Mouse (Mus musculus) forebrain, embryonic 14.5 days (tissue): ENCODE data around the gene Lrp2. TPM values are rescaled to one million over a fixed set of nuclear protein-coding genes. Genes with fewer than 3 reads are reported as not detected.

Source experiments
- ATAC-seq: fragments of 200-750 bp; cut with Nextera tagmentation; 2 replicates; pipeline ENCODE4 v1.8.0; 2017; ENCODE audit warnings: mild to moderate bottlenecking, moderate library complexity
- DNase-seq: peaks from one replicate; pipeline ENCODE4 v3.0.0-alpha.2; 2015; ENCODE audit warnings: low spot score
- H3K27ac ChIP-seq: fragments of 300-500 bp; sonication (generic); 2 replicates; pipeline ENCODE4 v1.5.1; 2014; ENCODE audit warnings: low read depth, mild to moderate bottlenecking, control low read depth, low read length, moderate library complexity
- H3K27me3 ChIP-seq: fragments of 300-500 bp; sonication (generic); replicated peaks from 2 replicates; pipeline ENCODE4 v1.6.1; 2014; ENCODE audit warnings: low read length, control low read depth, mixed read lengths; ENCODE audit not compliant: control insufficient read depth, insufficient read depth
- H3K36me3 ChIP-seq: fragments of 300-500 bp; sonication (generic); 2 replicates; pipeline ENCODE4 v1.6.1; 2014; ENCODE audit warnings: low read length, control low read depth; ENCODE audit not compliant: control insufficient read depth, insufficient read depth
- H3K4me1 ChIP-seq: fragments of 300-500 bp; sonication (generic); 2 replicates; pipeline ENCODE4 v1.6.1; 2014; ENCODE audit warnings: antibody characterized with exemption, low read length, control low read depth; ENCODE audit not compliant: control insufficient read depth, insufficient read depth
- H3K4me2 ChIP-seq: fragments of 300-500 bp; sonication (generic); 2 replicates; pipeline ENCODE4 v1.6.1; 2014; ENCODE audit warnings: mild to moderate bottlenecking, control low read depth, low read length
- H3K4me3 ChIP-seq: fragments of 300-500 bp; sonication (generic); 2 replicates; pipeline ENCODE4 v1.5.1; 2014; ENCODE audit warnings: low read depth, low read length, control low read depth
- H3K9ac ChIP-seq: fragments of 300-500 bp; sonication (generic); 2 replicates; pipeline ENCODE4 v1.6.1; 2014; ENCODE audit warnings: mild to moderate bottlenecking, low read length, control low read depth, moderate library complexity
- H3K9me3 ChIP-seq: fragments of 300-500 bp; sonication (generic); replicated peaks from 2 replicates; pipeline ENCODE4 v1.6.1; 2016; ENCODE audit warnings: low read length, control low read depth, mixed read lengths; ENCODE audit not compliant: control insufficient read depth
- WGBS: fragments of 180-500 bp; shearing (Covaris S2); extraction: QIAGEN DNeasy Blood & Tissue Kit; methylation state at CpG from one replicate; pipeline ENCODE4 v1.1.7; 2014; 5-methylcytosine and 5-hydroxymethylcytosine counted together
- polyA plus RNA-seq: library from polyadenylated mRNA; unstranded; fragments of >200 nt; fragmentation: Nextera tagmentation; extraction: Ambion mirVana; gene quantifications from 2 replicates; pipeline ENCODE4 v1.2.1, GENCODE M21; 2014

Lrp2 gene
- polyA plus RNA-seq, 1 experiment from 2014 or later, result 0.66 TPM

DNA sequence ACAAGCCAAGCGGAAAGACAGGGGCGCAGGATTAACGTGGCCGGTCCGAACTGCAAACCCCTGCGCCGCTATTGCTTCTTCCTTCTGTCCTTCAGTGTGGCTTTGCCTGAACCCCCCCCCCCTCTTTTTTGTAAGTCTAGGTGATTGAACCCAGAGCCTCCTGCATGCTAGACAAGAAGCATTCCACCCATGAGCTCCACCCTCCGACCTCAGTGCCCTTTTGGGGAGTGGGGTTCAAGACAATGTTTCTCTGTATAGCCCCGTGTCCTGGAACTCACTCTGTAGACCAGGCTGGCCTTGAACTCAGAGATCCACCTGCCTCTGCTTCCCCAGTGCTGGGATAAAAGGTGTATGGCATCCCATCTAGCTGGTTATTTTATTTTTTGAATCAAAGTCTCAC, 26.9 kb upstream of the Lrp2 start:
- ATAC-seq (no peak), DNase-seq (no peak)
- no peaks in the 10 kb centered on the region for H3K27me3 ChIP-seq
- no peak overlapping the region for H3K9ac ChIP-seq
- no peak overlapping the region for H3K4me3 ChIP-seq
- WGBS, result 34% methylated on average over 9 of the region's 9 CpGs
- H3K36me3 ChIP-seq, result no peaks in the 10 kb centered on the region
- no peaks in the 10 kb centered on the region for H3K9me3 ChIP-seq
- no peak overlapping the region for H3K27ac ChIP-seq
- H3K4me2 ChIP-seq, result no peak overlapping the region
- H3K4me1 ChIP-seq, result no peaks in the 10 kb centered on the region

DNA sequence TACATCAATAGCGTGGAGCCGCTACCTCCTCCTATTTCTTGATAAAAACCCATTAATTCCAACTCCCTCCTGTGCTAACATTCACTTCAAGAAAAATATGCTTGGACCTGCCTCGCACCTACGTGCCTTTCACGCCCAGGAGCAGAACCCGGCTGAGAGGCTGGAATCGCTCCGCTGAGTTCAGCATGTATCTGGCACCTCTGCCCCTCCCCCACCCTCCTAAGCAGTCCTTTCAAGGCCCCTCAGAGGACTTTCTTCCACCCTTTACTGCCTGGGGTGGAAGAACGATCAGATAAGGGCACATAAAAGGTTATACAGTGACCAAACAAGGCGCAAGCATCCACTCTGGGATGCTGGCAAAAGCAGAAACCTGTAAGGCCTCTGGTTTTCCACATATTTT, 26.4 kb upstream of the Lrp2 start:
- WGBS, result 12% methylated on average over 10 of the region's 10 CpGs

DNA sequence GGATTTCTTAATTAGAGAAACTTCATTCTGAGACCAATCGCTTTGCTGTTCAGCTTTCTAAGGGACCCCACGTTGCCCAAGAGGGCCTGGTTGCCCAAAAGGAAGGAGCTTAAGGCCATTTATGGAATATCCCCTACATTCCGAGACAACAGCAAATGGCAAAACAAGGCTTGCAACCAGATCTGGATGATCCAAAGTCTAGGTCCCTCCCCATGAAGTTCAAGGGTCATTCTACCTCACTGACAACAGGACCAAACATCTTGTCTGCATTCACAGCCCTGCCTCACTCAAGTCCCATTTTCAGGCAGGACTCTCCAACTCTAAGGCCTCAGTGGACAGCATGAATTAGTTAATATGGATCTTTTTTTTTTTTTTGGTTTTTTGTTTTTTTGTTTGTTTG, 20.8 kb upstream of the Lrp2 start:
- Histone ChIP-seq H3K27ac (no peak overlapping the region), H3K9ac (no peak overlapping the region), H3K36me3 (no peaks in the 10 kb centered on the region), H3K4me3 (no peak overlapping the region), H3K27me3 (no peaks in the 10 kb centered on the region), H3K4me1 (no peaks in the 10 kb centered on the region), H3K4me2 (no peak overlapping the region), H3K9me3 (no peaks in the 10 kb centered on the region)
- WGBS, result 93% methylated on average over 3 of the region's 3 CpGs
- DNase-seq (no peak), ATAC-seq (no peak)

More for the DNA sequence above, 26.4 kb upstream of the Lrp2 start:
- H3K9ac ChIP-seq, result no peak overlapping the region
- H3K36me3 ChIP-seq, result no peaks in the 10 kb centered on the region
- peak; percentile 10 for DNase-seq
- H3K4me2 ChIP-seq, result no peak overlapping the region
- H3K9me3 ChIP-seq, result no peaks in the 10 kb centered on the region
- no peak overlapping the region for H3K27ac ChIP-seq
- no peak overlapping the region for H3K4me3 ChIP-seq
- ATAC-seq, result no peak; the same call in 1 of the 2 replicates
- H3K27me3 ChIP-seq, result no peaks in the 10 kb centered on the region
- no peaks in the 10 kb centered on the region for H3K4me1 ChIP-seq

DNA sequence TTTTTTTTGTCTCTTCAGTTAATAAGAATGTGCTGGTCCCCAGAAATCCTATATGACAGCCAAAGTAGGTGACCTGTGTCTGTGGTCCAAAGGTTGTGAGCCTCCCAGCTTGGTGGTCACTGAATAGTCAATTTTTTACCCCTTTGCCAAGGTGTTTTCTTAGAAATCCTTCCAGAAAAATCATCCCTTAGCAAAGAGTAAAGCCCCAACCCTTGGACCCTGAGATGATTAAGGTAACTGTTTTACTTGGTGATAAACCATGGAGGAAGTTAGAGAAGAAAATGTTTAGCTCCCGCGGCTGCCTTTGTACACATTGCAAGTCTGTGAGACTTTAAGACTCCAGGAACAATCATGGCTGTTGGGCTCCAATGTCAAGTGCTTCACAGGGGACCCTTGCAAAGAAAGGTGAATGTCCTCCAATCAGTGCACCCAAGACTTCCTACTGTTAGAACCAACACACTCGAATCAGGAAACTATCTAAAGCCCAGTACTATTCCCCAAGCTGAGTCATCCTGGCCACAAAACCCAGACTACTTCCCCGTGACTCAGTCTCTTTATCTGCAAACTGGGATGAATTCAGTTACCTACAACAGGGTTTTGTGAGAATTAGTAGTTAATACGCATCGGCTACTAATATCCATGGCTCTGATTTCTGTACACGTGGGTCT, 18.0 kb upstream of the Lrp2 start:
- Histone ChIP-seq H3K27me3 (no peaks in the 10 kb centered on the region), H3K9me3 (no peaks in the 10 kb centered on the region), H3K36me3 (no peaks in the 10 kb centered on the region), H3K27ac (no peak overlapping the region), H3K9ac (no peak overlapping the region), H3K4me3 (no peak overlapping the region), H3K4me2 (no peak overlapping the region), H3K4me1 (no peaks in the 10 kb centered on the region)
- 91% methylated on average over 7 of the region's 7 CpGs for WGBS
- DNase-seq (no peak), ATAC-seq (no peak)

DNA sequence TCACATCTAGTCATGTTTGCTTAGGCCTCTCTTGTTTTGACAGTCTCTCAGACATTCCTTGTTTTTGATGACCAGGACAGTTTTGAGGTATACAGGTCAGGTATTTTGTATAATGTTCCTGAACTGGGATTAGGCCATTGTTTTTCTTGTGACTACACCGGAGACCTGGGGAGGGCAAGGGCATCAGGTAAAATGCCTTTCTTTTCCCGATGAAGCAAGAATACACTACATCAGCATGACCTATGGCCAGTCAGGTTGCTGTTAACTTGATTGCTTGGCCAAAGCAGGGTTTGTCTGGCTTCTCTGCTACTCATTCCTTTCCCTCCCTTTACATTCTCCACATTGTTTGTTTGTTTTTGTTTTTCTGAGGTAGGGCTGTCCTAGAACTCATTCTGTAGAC, 7.3 kb upstream of the Lrp2 start:
- H3K4me1 ChIP-seq, result no peaks in the 10 kb centered on the region
- no peak overlapping the region for H3K9ac ChIP-seq
- 92% methylated on average over 2 of the region's 2 CpGs for WGBS
- H3K9me3 ChIP-seq, result no peaks in the 10 kb centered on the region
- no peak overlapping the region for H3K4me3 ChIP-seq
- H3K27me3 ChIP-seq, result peaks cover 10% of the 10 kb centered on the region; the same call in 1 of the 2 replicates
- H3K36me3 ChIP-seq, result no peaks in the 10 kb centered on the region
- no peak for DNase-seq
- no peak overlapping the region for H3K4me2 ChIP-seq
- no peak for ATAC-seq
- no peak overlapping the region for H3K27ac ChIP-seq

DNA sequence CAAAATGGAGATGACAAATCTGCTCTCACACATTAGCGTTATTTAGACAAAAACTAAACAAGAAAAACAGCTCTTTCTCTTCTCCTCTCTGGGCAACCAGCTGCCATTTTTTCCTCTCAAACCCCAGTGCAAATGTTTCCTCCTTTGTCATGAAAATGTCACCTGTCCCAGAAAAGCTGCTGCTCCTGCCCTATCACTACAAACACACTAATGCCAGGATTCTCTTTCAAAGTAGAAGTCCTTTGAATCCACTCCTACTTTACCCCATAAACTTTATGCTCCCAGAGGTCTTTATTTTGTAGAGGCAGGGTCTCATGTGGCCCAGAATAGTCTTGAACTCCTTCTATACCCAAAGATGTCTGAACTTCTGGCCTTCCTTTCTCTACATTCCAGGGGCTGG, 6.7 kb upstream of the Lrp2 start:
- H3K27me3 ChIP-seq, result peaks cover 15% of the 10 kb centered on the region
- no peak overlapping the region for H3K4me2 ChIP-seq
- no peak overlapping the region for H3K9ac ChIP-seq
- no peaks in the 10 kb centered on the region for H3K36me3 ChIP-seq
- H3K27ac ChIP-seq, result no peak overlapping the region
- ATAC-seq (no peak), DNase-seq (no peak)
- H3K4me3 ChIP-seq, result no peak overlapping the region
- WGBS, result 23% methylated on average over 1 of the region's 1 CpGs
- H3K4me1 ChIP-seq, result 0 out of 2 replicates have a peak, but pooled peaks cover 3% of the 10 kb centered on the region
- H3K9me3 ChIP-seq, result no peaks in the 10 kb centered on the region

DNA sequence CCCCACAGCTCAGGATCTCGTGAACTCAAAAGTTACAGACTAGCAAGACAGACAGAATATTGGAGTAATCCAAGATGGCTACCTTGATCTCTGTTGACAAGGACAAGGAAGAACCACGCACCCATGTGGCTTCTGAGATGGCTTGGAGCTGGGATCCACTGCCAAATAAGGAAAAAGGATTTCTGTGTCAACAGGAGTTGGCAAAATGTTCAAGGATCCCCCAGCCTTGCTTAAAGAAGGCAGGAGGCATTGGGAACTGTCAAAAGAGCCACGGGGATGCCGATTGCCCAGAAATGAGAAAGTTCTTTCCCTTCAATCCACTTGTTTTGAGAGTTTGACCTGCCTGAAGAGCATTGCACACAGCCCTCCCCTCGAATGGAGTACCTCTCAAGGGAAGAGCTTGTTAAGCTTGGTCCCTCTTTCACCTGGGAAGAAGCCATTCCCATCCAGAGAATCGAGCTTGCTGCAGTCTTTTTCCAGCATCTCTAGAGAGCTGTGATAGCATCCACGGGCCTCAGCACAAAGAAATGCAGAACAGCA, 6.2 kb upstream of the Lrp2 start:
- no peak for ATAC-seq

DNA sequence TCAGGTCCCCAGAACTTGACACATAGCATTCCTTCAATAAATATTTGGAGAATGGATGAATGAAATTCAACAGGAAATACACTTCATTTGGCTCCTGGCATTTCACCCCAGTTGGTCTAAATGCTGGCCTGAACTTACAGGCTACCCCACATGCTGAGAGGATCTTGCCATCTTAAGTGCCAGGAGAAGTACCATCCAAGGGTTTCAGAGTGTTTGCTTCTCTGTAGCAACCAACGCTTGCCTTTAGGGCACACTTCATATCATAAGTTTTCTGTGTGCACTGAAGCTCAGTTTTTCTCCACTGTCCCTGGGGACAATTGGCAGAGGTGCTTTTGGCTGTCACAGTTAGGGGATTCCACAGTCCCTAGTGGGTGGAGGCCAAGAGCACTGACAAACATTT, 4.7 kb upstream of the Lrp2 start:
- H3K27me3 ChIP-seq, result peaks cover 25% of the 10 kb centered on the region
- H3K9ac ChIP-seq, result no peak overlapping the region
- ATAC-seq (no peak), DNase-seq (no peak)
- WGBS, result 81% methylated on average over 1 of the region's 1 CpGs
- no peak overlapping the region for H3K27ac ChIP-seq
- H3K36me3 ChIP-seq, result no peaks in the 10 kb centered on the region
- no peaks in the 10 kb centered on the region for H3K9me3 ChIP-seq
- no peak overlapping the region for H3K4me2 ChIP-seq
- H3K4me3 ChIP-seq, result no peak overlapping the region
- H3K4me1 ChIP-seq, result peaks cover 10% of the 10 kb centered on the region; the same call in 1 of the 2 replicates

More for the DNA sequence above, 6.2 kb upstream of the Lrp2 start:
- Histone ChIP-seq H3K4me3 (no peak overlapping the region), H3K27ac (no peak overlapping the region), H3K4me1 (peaks cover 8% of the 10 kb centered on the region; the same call in 1 of the 2 replicates), H3K9me3 (no peaks in the 10 kb centered on the region), H3K36me3 (no peaks in the 10 kb centered on the region), H3K9ac (no peak overlapping the region), H3K27me3 (peaks cover 20% of the 10 kb centered on the region), H3K4me2 (no peak overlapping the region)
- no peak for DNase-seq
- 60% methylated on average over 7 of the region's 7 CpGs for WGBS

DNA sequence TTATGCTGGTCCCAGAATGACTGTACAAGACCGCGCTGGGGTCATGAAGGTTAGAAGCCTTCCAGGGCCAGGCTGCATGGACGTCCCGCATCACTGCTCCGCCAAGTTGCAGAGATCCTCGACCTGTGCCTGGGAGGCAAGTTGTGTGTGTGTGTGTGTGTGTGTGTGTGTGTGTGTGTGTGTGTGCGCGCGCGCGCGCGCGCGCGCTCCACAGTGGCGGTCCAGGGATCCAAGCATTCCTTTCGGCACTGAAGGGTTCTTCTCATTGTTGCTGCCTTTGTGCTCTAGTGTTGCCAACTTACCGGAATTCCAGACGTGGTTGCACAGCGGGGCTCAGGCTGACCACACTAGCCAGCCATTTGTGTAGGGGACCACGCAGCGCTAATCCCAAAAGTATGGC, 2.0 kb upstream of the Lrp2 start:
- Histone ChIP-seq H3K4me2 (peak overlapping the region; percentile 53), H3K27ac (no peak overlapping the region), H3K9me3 (no peaks in the 10 kb centered on the region), H3K27me3 (peaks cover 40% of the 10 kb centered on the region), H3K36me3 (no peaks in the 10 kb centered on the region), H3K4me1 (peaks cover 10% of the 10 kb centered on the region; the same call in 1 of the 2 replicates), H3K9ac (no peak overlapping the region), H3K4me3 (peak overlapping the region; percentile 26)
- DNase-seq (peak; percentile 33), ATAC-seq (no peak)
- 1% methylated on average over 21 of the region's 23 CpGs for WGBS
